Mouse (Mus musculus): ENCODE data around the gene Irf2.

DNA sequence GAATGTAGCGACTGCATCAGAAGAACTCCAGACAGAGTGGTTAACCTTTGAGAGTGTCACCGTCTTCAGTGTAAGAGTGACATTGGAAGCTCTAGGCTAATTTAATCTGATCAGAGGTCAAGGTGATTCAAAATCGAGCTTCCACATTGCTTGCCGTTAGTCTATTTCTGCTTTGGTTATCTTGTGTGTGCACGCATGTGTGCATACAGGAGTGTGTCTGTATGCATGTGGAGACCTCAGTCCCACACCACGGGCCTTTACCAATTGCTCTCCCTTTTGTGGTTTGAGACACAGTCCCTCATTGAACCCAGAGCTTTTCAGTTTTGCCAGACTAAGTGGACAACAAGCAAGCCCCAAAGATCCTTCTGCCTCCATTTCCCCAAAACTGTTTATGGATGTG lies 46.4 kb downstream of the Irf2 start:
- TF ChIP-seq POLR2A (IDR thresholded peaks at IDR 0.05; ENCODE audit: low read depth, low read length) (no peak), CTCF (IDR thresholded peaks at IDR 0.05; ENCODE audit: borderline replicate concordance, insufficient read depth, low read length) (no peak)
